Mouse (Mus musculus) CH12.LX (cell line): Measurements from ENCODE around the gene Elavl3. TPM values are rescaled to one million over a fixed set of nuclear protein-coding genes. Genes with fewer than 3 reads are reported as not detected.

Experiments
- DNase-seq: peaks from one replicate; pipeline ENCODE4 v3.0.0-alpha.2; 2013; ENCODE audit errors: extremely low read depth
- H3K27ac ChIP-seq: 2 replicates; pipeline ENCODE4 v1.5.1; 2012; ENCODE audit warnings: low read depth, mild to moderate bottlenecking, control low read depth, moderate library complexity; ENCODE audit not compliant: insufficient read depth
- H3K27me3 ChIP-seq: replicated peaks from 2 replicates; pipeline ENCODE3; 2012; ENCODE audit warnings: inconsistent platforms
- H3K36me3 ChIP-seq, 2 experiments: replicated peaks in 1 of 2; 2 replicates each; pipeline versions ENCODE3 to v1.6.1; 2012; ENCODE audit warnings: inconsistent platforms in 1 of 2, low read length in 1 of 2, mild to moderate bottlenecking in 1 of 2, mixed read lengths in 1 of 2, moderate library complexity in 1 of 2; ENCODE audit not compliant: control insufficient read depth in 1 of 2, insufficient read depth in 1 of 2
- H3K4me1 ChIP-seq, 2 experiments: 2 replicates each; pipeline ENCODE4 v1.6.1; 2012; ENCODE audit warnings: inconsistent platforms in 1 of 2, moderate library complexity in 1 of 2; ENCODE audit not compliant: insufficient read depth in 2 of 2, control insufficient read depth in 1 of 2
- H3K4me2 ChIP-seq: 2 replicates; pipeline ENCODE4 v1.6.1; 2012; ENCODE audit warnings: low read depth, mild to moderate bottlenecking, control low read depth; ENCODE audit not compliant: poor library complexity, insufficient read depth, severe bottlenecking
- H3K4me3 ChIP-seq, 3 experiments: fragments of 150-350 bp in 1 of 3; sonication (generic) in 1 of 3; replicated peaks in 1 of 3; 2 replicates each; pipeline versions ENCODE3 to v1.5.1; 2011 to 2012; ENCODE audit warnings: low read depth in 2 of 3, low read length in 2 of 3, mild to moderate bottlenecking in 2 of 3, moderate library complexity in 2 of 3, control low read depth in 1 of 3, improper control_type of control experiment in 1 of 3, inconsistent platforms in 1 of 3, mixed read lengths in 1 of 3; ENCODE audit not compliant: poor library complexity in 1 of 3
- H3K79me2 ChIP-seq: replicated peaks from 2 replicates; pipeline ENCODE4 v1.6.1; 2012; ENCODE audit warnings: mild to moderate bottlenecking, moderate library complexity; ENCODE audit not compliant: control insufficient read depth, poor library complexity, insufficient read depth, severe bottlenecking; ENCODE audit errors: extremely low read depth
- H3K9ac ChIP-seq: 2 replicates; pipeline ENCODE4 v1.6.1; 2012; ENCODE audit warnings: low read depth, mild to moderate bottlenecking, control low read depth, moderate library complexity; ENCODE audit not compliant: insufficient read depth
- H3K9me3 ChIP-seq: replicated peaks from 2 replicates; pipeline ENCODE3; 2012; ENCODE audit warnings: low read length, inconsistent platforms, mixed read lengths
- BHLHE40 ChIP-seq: IDR thresholded peaks from 2 replicates; pipeline ENCODE4 v1.6.1; 2011; ENCODE audit warnings: mild to moderate bottlenecking, low read depth, low read length, improper control_type of control experiment
- CHD2 ChIP-seq: IDR thresholded peaks from 2 replicates; pipeline ENCODE4 v1.6.1; 2011; ENCODE audit warnings: low read length, improper control_type of control experiment
- E2F4 ChIP-seq: IDR thresholded peaks from 2 replicates; pipeline ENCODE4 v1.6.1; 2011; ENCODE audit warnings: low read depth, low read length, improper control_type of control experiment; ENCODE audit not compliant: insufficient replicate concordance
- EP300 ChIP-seq: IDR thresholded peaks from 2 replicates; pipeline ENCODE4 v1.6.1; 2011; ENCODE audit warnings: low read length, improper control_type of control experiment
- GABPA ChIP-seq: IDR thresholded peaks from 2 replicates; pipeline ENCODE4 v1.6.1; 2012; ENCODE audit warnings: low read depth, low read length, improper control_type of control experiment, inconsistent platforms; ENCODE audit not compliant: insufficient replicate concordance
- HCFC1 ChIP-seq: IDR thresholded peaks from 2 replicates; pipeline ENCODE4 v1.6.1; 2012; ENCODE audit warnings: low read depth, mild to moderate bottlenecking, inconsistent platforms, low read length, improper control_type of control experiment
- MAFK ChIP-seq: IDR thresholded peaks from 2 replicates; pipeline ENCODE4 v1.6.1; 2011; ENCODE audit warnings: low read length, improper control_type of control experiment; ENCODE audit not compliant: insufficient replicate concordance
- MEF2A ChIP-seq: IDR thresholded peaks from 2 replicates; pipeline ENCODE4 v1.6.1; 2014; ENCODE audit warnings: low read depth, mild to moderate bottlenecking, inconsistent platforms, low read length, improper control_type of control experiment, borderline replicate concordance
- NELFE ChIP-seq: IDR thresholded peaks from 2 replicates; pipeline ENCODE4 v1.6.1; 2011; ENCODE audit warnings: low read depth, low read length, improper control_type of control experiment
- NRF1 ChIP-seq: IDR thresholded peaks from 2 replicates; pipeline ENCODE4 v1.6.1; 2014; ENCODE audit warnings: low read depth, mild to moderate bottlenecking, inconsistent platforms, low read length, improper control_type of control experiment, moderate library complexity
- PAX5 ChIP-seq: IDR thresholded peaks from 2 replicates; pipeline ENCODE4 v1.6.1; 2012; ENCODE audit warnings: low read length, inconsistent platforms, mixed read lengths
- POLR2A ChIP-seq: IDR thresholded peaks from 2 replicates; pipeline ENCODE4 v1.6.1; 2011; ENCODE audit warnings: low read depth, mild to moderate bottlenecking, improper control_type of control experiment, low read length
- POLR2AphosphoS2 ChIP-seq: IDR thresholded peaks from 2 replicates; pipeline ENCODE4 v1.6.1; 2011; ENCODE audit warnings: low read depth, low read length, improper control_type of control experiment
- SIN3A ChIP-seq: IDR thresholded peaks from 2 replicates; pipeline ENCODE4 v1.6.1; 2012; ENCODE audit warnings: low read length, improper control_type of control experiment, inconsistent platforms
- SMC3 ChIP-seq: IDR thresholded peaks from 2 replicates; pipeline ENCODE4 v1.6.1; 2011; ENCODE audit warnings: low read depth, low read length, improper control_type of control experiment
- TBP ChIP-seq: conservative IDR thresholded peaks from 2 replicates; pipeline ENCODE4 v1.6.1; 2011; ENCODE audit warnings: low read depth, low read length, improper control_type of control experiment
- ZMIZ1 ChIP-seq: IDR thresholded peaks from 2 replicates; pipeline ENCODE4 v1.6.1; 2012; ENCODE audit warnings: low read depth, mild to moderate bottlenecking, inconsistent platforms, low read length, improper control_type of control experiment
- ZNF384 ChIP-seq: IDR thresholded peaks from 2 replicates; pipeline ENCODE4 v1.6.1; 2012; ENCODE audit warnings: low read depth, low read length, improper control_type of control experiment, inconsistent platforms
- dilution Hi-C: fragments of 300-500 bp; cut with MboI; formaldehyde crosslinking; loops from 2 replicates; pipeline ENCODE4 v1.14.3; 2020; ENCODE audit warnings: low sequenced_read_pairs; ENCODE audit not compliant: extremely low pct_unique_long_range_greater_than_20kb, extremely low pct_ligation_motif_present
- in situ Hi-C: fragments of 300-500 bp; cut with MboI; formaldehyde crosslinking; loops from 3 replicates; pipeline ENCODE4 v1.14.3; 2019; ENCODE audit warnings: low sequenced_read_pairs, low pct_ligation_motif_present, low pct_unique_long_range_greater_than_20kb, mixed read lengths
- polyA plus RNA-seq: library from polyadenylated mRNA; unstranded; fragments of >175 nt; gene quantifications from 2 replicates; pipeline ENCODE4 v1.2.1, GENCODE M21; 2012; ENCODE audit warnings: low read depth; ENCODE audit not compliant: insufficient read length
- total RNA-seq, 2 experiments: library from RNA; depleted of rRNA; stranded (reverse); fragments of 300-350 nt in 1 of 2; fragments of >200 nt in 1 of 2; gene quantifications; 2 replicates each; pipeline ENCODE4 v1.2.3; 2012 to 2014

The Elavl3 gene
- total and polyA plus RNA-seq, 3 experiments, result 0.04 to 0.06 TPM; not detected in 1

GRCm38 (mm10) chr9:22016245-22016644, 35.6 kb downstream of the Elavl3 start:
- H3K79me2 ChIP-seq, result no peaks in the 10 kb centered on the region
- H3K4me2 ChIP-seq, result no peak overlapping the region
- in situ Hi-C loops (no loop called here), dilution Hi-C loops (no loop called here)
- H3K4me3 ChIP-seq, result no peak overlapping the region
- no peak overlapping the region for H3K27ac ChIP-seq
- no peak for DNase-seq
- peaks cover 33 to 45% of the 10 kb centered on the region in 2 experiments for H3K36me3 ChIP-seq
- H3K27me3 ChIP-seq, result no peaks in the 10 kb centered on the region
- TF ChIP-seq NELFE (no peak), CHD2 (no peak), POLR2A (no peak), EP300 (no peak), ZNF384 (no peak), GABPA (no peak), NRF1 (no peak), MAFK (no peak), SMC3 (no peak), TBP (no peak), PAX5 (no peak), BHLHE40 (no peak)
- H3K9ac ChIP-seq, result no peak overlapping the region
- 0 out of 4 replicates have a peak, but pooled peaks cover 0 to 2% of the 10 kb centered on the region in 2 experiments for H3K4me1 ChIP-seq
- H3K9me3 ChIP-seq, result no peaks in the 10 kb centered on the region

- no peak overlapping the region for H3K27ac ChIP-seq
- in situ Hi-C loops (no loop called here), dilution Hi-C loops (no loop called here)
- no peak overlapping the region for H3K4me3 ChIP-seq
- no peak for DNase-seq
- H3K9ac ChIP-seq, result no peak overlapping the region
- no peaks in the 10 kb centered on the region for H3K27me3 ChIP-seq
- H3K36me3 ChIP-seq, result peaks cover 67 to 80% of the 10 kb centered on the region in 2 experiments
- no peak overlapping the region for H3K4me2 ChIP-seq
- H3K79me2 ChIP-seq, result no peaks in the 10 kb centered on the region
- H3K4me1 ChIP-seq, result peaks cover 3 to 18% of the 10 kb centered on the region in 2 experiments; a peak in 3 of 4 replicates
- no peaks in the 10 kb centered on the region for H3K9me3 ChIP-seq
- TF ChIP-seq MEF2A (no peak), NELFE (no peak), SIN3A (no peak), POLR2AphosphoS2 (no peak), HCFC1 (no peak), E2F4 (no peak), ZMIZ1 (no peak), CHD2 (no peak), EP300 (no peak)
These were observed 39.1 kb downstream of the Elavl3 start for GRCm38 (mm10) chr9:22012731-22013130.
